Comparison of ENCODE assay signal across 12 mouse cellular contexts in genomic region chr17:29049508-29049889, GRCm38 (mm10). TPM values are rescaled to one million over a fixed set of nuclear protein-coding genes. Genes with fewer than 3 reads are reported as not detected.
DNase-seq lines count a peak whose midpoint lies in the region; ATAC-seq and TF ChIP-seq lines count a peak whose summit lies in the region.
"Had no signal": no experiment of that assay in that cellular context is flagged by ENCODE, and none has a peak within 500 bp of the region (broad histone marks: within the 10 kb centered on the region; RNA-seq: fewer than 3 reads in every experiment).

No protein-coding gene starts in this region.

- peaks cover 57% of the 10 kb centered on the region for H3K4me1 ChIP-seq in megakaryocyte, embryonic 14.5 days
- H3K4me1 ChIP-seq in intestine, postnatal 0 days (replicated peaks; ENCODE audit: control insufficient read depth, insufficient read depth, low read length): 0 out of 2 replicates have a peak, but pooled peaks cover 5% of the 10 kb centered on the region
- peaks cover 21% of the 10 kb centered on the region for H3K4me1 ChIP-seq in stomach, embryonic 16.5 days (ENCODE audit: control insufficient read depth, insufficient read depth, low read length)

- WGBS in intestine, postnatal 0 days: 29% methylated on average over 5 of the region's 5 CpGs
- WGBS in stomach, embryonic 16.5 days: 69% methylated on average over 5 of the region's 5 CpGs

- H3K4me2 ChIP-seq in intestine, postnatal 0 days (replicated peaks; ENCODE audit: low read depth): peak overlapping the region; percentile 56; the same call in 1 of the 2 replicates
- H3K4me2 ChIP-seq in stomach, embryonic 16.5 days (ENCODE audit: low read depth, low read length): no peak overlapping the region
- H3K4me2 ChIP-seq: midbrain, embryonic 12.5 days had no signal

- H3K27ac ChIP-seq in intestine, postnatal 0 days (ENCODE audit: low read depth, low read length): peak overlapping the region; percentile 50; the same call in 1 of the 2 replicates
- H3K27ac ChIP-seq in stomach, embryonic 16.5 days (ENCODE audit: low read length): peak overlapping the region; percentile 35; the same call in 1 of the 2 replicates
- H3K27ac ChIP-seq: macrophage; midbrain, embryonic 12.5 days had no signal

- H3K9me3 ChIP-seq in megakaryocyte, embryonic 14.5 days: no peaks in the 10 kb centered on the region
- H3K9me3 ChIP-seq in intestine, postnatal 0 days (ENCODE audit: control insufficient read depth): no peaks in the 10 kb centered on the region
- no peaks in the 10 kb centered on the region for H3K9me3 ChIP-seq in stomach, embryonic 16.5 days (replicated peaks; ENCODE audit: control insufficient read depth, low read length)
- H3K9me3 ChIP-seq: liver, embryonic 13.5 days; midbrain, embryonic 12.5 days had no signal

- peaks cover 77% of the 10 kb centered on the region for H3K36me3 ChIP-seq in megakaryocyte, embryonic 14.5 days (replicated peaks; ENCODE audit: low read length)
- peaks cover 21% of the 10 kb centered on the region for H3K36me3 ChIP-seq in intestine, postnatal 0 days (ENCODE audit: control insufficient read depth, insufficient read depth)
- peaks cover 15% of the 10 kb centered on the region for H3K36me3 ChIP-seq in stomach, embryonic 16.5 days (ENCODE audit: control insufficient read depth, insufficient read depth, low read length)

- ATAC-seq in megakaryocyte, adult 5-6 weeks (ENCODE audit: poor library complexity, severe bottlenecking): no peak
- no peak for ATAC-seq in intestine, postnatal 0 days
- no peak for ATAC-seq in stomach, embryonic 16.5 days (ENCODE audit: insufficient read depth, low FRiP score)

- TF ChIP-seq CTCF in intestine, postnatal 0 days (IDR thresholded peaks at IDR 0.05; ENCODE audit: low read depth): no peak

- no peak overlapping the region for H3K9ac ChIP-seq in intestine, postnatal 0 days (ENCODE audit: low read depth, low read length)
- no peak overlapping the region for H3K9ac ChIP-seq in stomach, embryonic 16.5 days (ENCODE audit: low read length)
- H3K9ac ChIP-seq: liver, embryonic 13.5 days; midbrain, embryonic 12.5 days had no signal

- peak; percentile 55 for DNase-seq in heart, adult 11 months
- DNase-seq in heart, adult 18-20 months: no peak
- DNase-seq in right cerebral cortex, postnatal 14 days: no peak
- DNase-seq in cerebellum, postnatal 36 days: no peak

- H3K4me3 ChIP-seq in megakaryocyte, embryonic 14.5 days (replicated peaks): peak overlapping the region; percentile 77
- H3K4me3 ChIP-seq in intestine, postnatal 0 days (ENCODE audit: low read depth, low read length): no peak overlapping the region
- no peak overlapping the region for H3K4me3 ChIP-seq in stomach, embryonic 16.5 days (replicated peaks; ENCODE audit: low read length)
- H3K4me3 ChIP-seq: gastrocnemius, adult 2 months; liver, embryonic 13.5 days; midbrain, embryonic 12.5 days had no signal

- no peaks in the 10 kb centered on the region for H3K27me3 ChIP-seq in megakaryocyte, embryonic 14.5 days (replicated peaks)
- H3K27me3 ChIP-seq in intestine, postnatal 0 days (replicated peaks; ENCODE audit: control insufficient read depth, insufficient read depth, low read length): no peaks in the 10 kb centered on the region
- no peaks in the 10 kb centered on the region for H3K27me3 ChIP-seq in stomach, embryonic 16.5 days (ENCODE audit: control insufficient read depth, insufficient read depth, low read length)
- H3K27me3 ChIP-seq: liver, embryonic 13.5 days; midbrain, embryonic 12.5 days had no signal

RNA-seq across cellular contexts. Expression of gene Srsf3, which starts 17.1 kb away (rescaled TPM):
- 10 to 100 TPM; 74.9 to 89.9 TPM for total RNA-seq in heart, adult 18-20 months (2021)
- polyA plus RNA-seq in megakaryocyte, embryonic 14.5 days (2012; ENCODE audit: insufficient read depth, low replicate concordance): 27.5 and 103 TPM in 2 replicates
- total RNA-seq in megakaryocyte, adult 5-6 weeks (2015): 317 and 383 TPM in 2 replicates
- 479 and 534 TPM in 2 replicates for total RNA-seq in megakaryocyte, adult 5-6 weeks (2017)
- 257 TPM in 2 replicates for polyA plus RNA-seq in intestine, postnatal 0 days (2015; fragmentation: Nextera tagmentation; extraction: Ambion mirVana)
- polyA plus RNA-seq in stomach, embryonic 16.5 days (2015; fragmentation: Nextera tagmentation; extraction: Ambion mirVana): 456 and 477 TPM in 2 replicates

RNA-seq across cellular contexts. Expression of gene Cdkn1a, which starts 41.3 kb away (rescaled TPM):
- 100 to 1,000 TPM; 101 to 149 TPM for total RNA-seq in heart, adult 18-20 months (2021)
- polyA plus RNA-seq in megakaryocyte, embryonic 14.5 days (2012; ENCODE audit: insufficient read depth, low replicate concordance): 228 and 253 TPM in 2 replicates
- 19.9 and 22.6 TPM in 2 replicates for total RNA-seq in megakaryocyte, adult 5-6 weeks (2015)
- total RNA-seq in megakaryocyte, adult 5-6 weeks (2017): 3.7 and 5.8 TPM in 2 replicates
- polyA plus RNA-seq in intestine, postnatal 0 days (2015; fragmentation: Nextera tagmentation; extraction: Ambion mirVana): 74.9 and 88.3 TPM in 2 replicates
- 144 and 167 TPM in 2 replicates for polyA plus RNA-seq in stomach, embryonic 16.5 days (2015; fragmentation: Nextera tagmentation; extraction: Ambion mirVana)

RNA-seq across cellular contexts. Expression of gene Stk38, which starts 41.7 kb away (rescaled TPM):
- 10 to 100 TPM; 22.0 to 28.8 TPM for total RNA-seq in heart, adult 18-20 months (2021)
- 32.2 and 64.5 TPM in 2 replicates for polyA plus RNA-seq in megakaryocyte, embryonic 14.5 days (2012; ENCODE audit: insufficient read depth, low replicate concordance)
- total RNA-seq in megakaryocyte, adult 5-6 weeks (2015): 312 and 327 TPM in 2 replicates
- total RNA-seq in megakaryocyte, adult 5-6 weeks (2017): 237 and 269 TPM in 2 replicates
- polyA plus RNA-seq in intestine, postnatal 0 days (2015; fragmentation: Nextera tagmentation; extraction: Ambion mirVana): 51.5 and 59.5 TPM in 2 replicates
- polyA plus RNA-seq in stomach, embryonic 16.5 days (2015; fragmentation: Nextera tagmentation; extraction: Ambion mirVana): 118 and 120 TPM in 2 replicates
